Mouse (Mus musculus) hindbrain, embryonic 15.5 days (tissue): Measurements from ENCODE around the gene Rai1. TPM values are rescaled to one million over a fixed set of nuclear protein-coding genes. Genes with fewer than 3 reads are reported as not detected.

ENCODE experiments used
- ATAC-seq: fragments of 200-750 bp; cut with Nextera tagmentation; 2 replicates; pipeline ENCODE4 v1.8.0; 2017; ENCODE audit warnings: low read depth, moderate number of reproducible peaks, moderate TSS enrichment; ENCODE audit not compliant: low FRiP score
- H3K27ac ChIP-seq: fragments of 300-500 bp; sonication (generic); replicated peaks from 2 replicates; pipeline ENCODE4 v1.5.1; 2015; ENCODE audit warnings: mild to moderate bottlenecking, inconsistent platforms
- H3K27me3 ChIP-seq: fragments of 300-500 bp; sonication (generic); 2 replicates; pipeline ENCODE4 v1.6.1; 2015; ENCODE audit warnings: control low read depth, inconsistent platforms
- H3K36me3 ChIP-seq: fragments of 300-500 bp; sonication (generic); 2 replicates; pipeline ENCODE4 v1.6.1; 2015; ENCODE audit warnings: control low read depth, inconsistent platforms
- H3K4me1 ChIP-seq: fragments of 300-500 bp; sonication (generic); replicated peaks from 2 replicates; pipeline ENCODE4 v1.6.1; 2015; ENCODE audit warnings: control low read depth, inconsistent platforms
- H3K4me2 ChIP-seq: fragments of 300-500 bp; sonication (generic); 2 replicates; pipeline ENCODE4 v1.6.1; 2015; ENCODE audit warnings: moderate library complexity, mild to moderate bottlenecking, inconsistent platforms
- H3K4me3 ChIP-seq: fragments of 300-500 bp; sonication (generic); 2 replicates; pipeline ENCODE4 v1.5.1; 2015; ENCODE audit warnings: mild to moderate bottlenecking, inconsistent platforms
- H3K9ac ChIP-seq: fragments of 300-500 bp; sonication (generic); 2 replicates; pipeline ENCODE4 v1.6.1; 2015; ENCODE audit warnings: inconsistent platforms
- H3K9me3 ChIP-seq: fragments of 300-500 bp; sonication (generic); 2 replicates; pipeline ENCODE4 v1.6.1; 2016; ENCODE audit warnings: control low read depth, inconsistent platforms
- WGBS: fragments of 180-500 bp; shearing (Covaris S2); methylation state at CpG from one replicate; pipeline ENCODE4 v1.1.7; 2015; 5-methylcytosine and 5-hydroxymethylcytosine counted together
- polyA plus RNA-seq: library from polyadenylated mRNA; unstranded; fragments of >200 nt; fragmentation: Nextera tagmentation; extraction: Ambion mirVana; gene quantifications from 2 replicates; pipeline ENCODE4 v1.2.1, GENCODE M21; 2015

The Rai1 gene
- polyA plus RNA-seq, 1 experiment from 2014 or later: 32.5 TPM

DNA sequence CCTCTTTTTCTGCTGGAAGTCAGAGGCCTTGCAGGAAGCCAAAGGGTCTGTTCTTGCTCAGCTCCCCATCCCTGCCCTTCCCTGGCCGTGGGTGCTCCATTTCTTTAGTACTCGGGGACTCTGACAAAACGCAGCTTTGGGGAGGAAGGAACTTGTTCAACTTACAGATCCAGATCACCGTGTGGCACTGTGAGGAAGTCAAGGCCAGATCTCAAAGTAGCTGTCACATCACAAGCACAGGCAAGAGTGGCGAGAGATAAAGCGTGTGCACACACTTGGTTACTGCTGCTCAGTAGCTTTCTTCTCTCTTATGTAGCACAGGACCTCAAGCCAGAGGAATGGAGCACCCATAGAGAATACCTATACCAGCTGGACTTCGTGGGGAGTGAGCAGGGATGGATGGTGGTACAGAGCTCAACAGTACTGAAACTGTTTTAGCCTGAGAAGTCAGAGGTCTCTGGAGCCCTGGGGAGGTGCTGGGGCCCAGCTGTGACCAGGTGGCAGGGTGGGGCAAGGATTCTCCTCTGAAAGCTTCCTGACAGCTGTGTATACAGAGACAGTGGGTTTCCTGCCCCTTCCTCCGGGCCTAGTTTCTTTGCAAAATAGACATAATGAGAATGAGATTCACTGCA, 5.1 kb upstream of the Rai1 start:
- H3K27me3 ChIP-seq: no peaks in the 10 kb centered on the region
- ATAC-seq: no peak
- no peaks in the 10 kb centered on the region for H3K9me3 ChIP-seq
- H3K4me3 ChIP-seq: no peak overlapping the region
- no peak overlapping the region for H3K27ac ChIP-seq
- peaks cover 21% of the 10 kb centered on the region for H3K4me1 ChIP-seq
- no peak overlapping the region for H3K4me2 ChIP-seq
- H3K9ac ChIP-seq: no peak overlapping the region
- no peaks in the 10 kb centered on the region for H3K36me3 ChIP-seq
- 74% methylated on average over 8 of the region's 8 CpGs for WGBS

DNA sequence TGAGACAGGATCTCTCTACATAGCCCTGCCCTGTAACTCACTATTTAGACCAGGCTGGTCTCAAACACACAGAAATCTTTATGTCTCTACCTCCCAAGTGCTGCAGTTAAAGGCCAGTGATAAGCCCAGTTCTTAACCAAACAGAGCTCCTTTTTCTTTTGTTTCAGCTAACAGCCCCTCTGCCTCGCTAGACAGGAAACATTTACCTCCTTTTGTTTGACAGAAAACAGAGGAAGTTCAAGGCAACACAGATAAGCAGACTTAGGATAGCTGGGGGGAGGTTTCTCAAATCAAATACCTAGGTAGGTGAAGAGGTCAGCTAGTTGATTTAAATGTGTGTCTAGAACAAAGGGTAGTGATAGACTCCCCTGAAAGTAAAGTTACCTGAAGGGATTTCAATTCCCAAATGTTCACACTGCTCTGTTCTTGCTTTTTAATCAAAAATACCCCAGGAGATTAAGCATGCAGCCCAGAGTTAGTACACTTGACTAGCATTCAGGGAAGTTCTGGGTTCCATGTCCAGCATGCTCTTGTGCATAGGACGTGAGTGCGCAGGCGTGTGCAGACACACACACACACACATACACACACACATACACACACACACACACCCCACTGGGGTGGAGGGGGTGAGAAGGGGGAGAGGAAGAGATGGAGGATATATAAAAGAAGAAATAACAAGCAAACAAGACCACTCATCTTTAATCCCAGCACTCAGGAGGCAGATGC, 3.8 kb upstream of the Rai1 start:
- 83% methylated on average over 4 of the region's 4 CpGs for WGBS
- no peaks in the 10 kb centered on the region for H3K9me3 ChIP-seq
- no peak overlapping the region for H3K27ac ChIP-seq
- H3K9ac ChIP-seq: no peak overlapping the region
- no peaks in the 10 kb centered on the region for H3K36me3 ChIP-seq
- H3K4me2 ChIP-seq: no peak overlapping the region
- no peak overlapping the region for H3K4me3 ChIP-seq
- no peaks in the 10 kb centered on the region for H3K27me3 ChIP-seq
- H3K4me1 ChIP-seq: peaks cover 8% of the 10 kb centered on the region
- ATAC-seq: no peak

DNA sequence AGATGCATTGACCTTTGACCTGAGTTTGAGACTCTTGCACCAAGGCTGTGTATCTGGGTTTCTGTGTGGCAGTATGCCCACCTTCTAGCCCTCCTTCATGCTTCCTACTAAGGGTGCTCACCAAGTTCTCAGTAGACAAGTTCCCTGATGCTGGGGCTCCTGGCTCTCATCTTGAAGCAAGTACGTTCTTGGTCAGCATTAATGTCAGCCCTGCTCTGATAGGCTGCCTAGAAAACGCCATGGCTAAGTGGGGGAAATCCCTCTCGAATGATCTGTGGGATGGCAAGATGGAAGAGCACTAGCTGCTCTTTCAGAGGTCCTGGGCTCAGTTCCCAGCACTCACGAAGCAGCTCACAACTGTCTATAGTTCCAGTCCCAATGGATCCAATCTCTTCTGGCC, 2.8 kb upstream of the Rai1 start:
- Histone ChIP-seq H3K36me3 (no peaks in the 10 kb centered on the region), H3K4me3 (no peak overlapping the region), H3K27ac (no peak overlapping the region), H3K27me3 (no peaks in the 10 kb centered on the region), H3K4me2 (no peak overlapping the region), H3K9me3 (no peaks in the 10 kb centered on the region), H3K9ac (no peak overlapping the region), H3K4me1 (peaks cover 13% of the 10 kb centered on the region)
- ATAC-seq: no peak
- WGBS: 85% methylated on average over 4 of the region's 4 CpGs

DNA sequence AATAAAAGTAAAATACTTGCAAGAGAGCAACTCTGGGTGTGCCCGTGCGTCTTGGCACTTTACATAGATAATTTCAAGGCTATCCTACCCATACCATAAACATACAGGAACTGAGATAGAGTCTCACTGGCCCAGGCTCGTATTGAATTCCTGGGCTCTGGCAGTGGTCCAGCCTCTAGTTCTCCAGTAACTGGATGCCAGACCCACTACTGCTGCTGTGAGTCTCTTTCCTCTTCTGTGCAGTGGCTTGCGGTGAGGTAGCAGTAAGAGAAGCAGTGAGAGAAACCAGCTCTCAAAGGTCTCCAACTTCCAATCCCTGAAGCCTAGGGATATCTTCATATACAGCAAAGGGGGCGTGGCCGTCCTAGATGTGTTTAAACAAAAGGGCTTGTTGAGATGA, 2.1 kb upstream of the Rai1 start:
- 80% methylated on average over 6 of the region's 6 CpGs for WGBS

DNA sequence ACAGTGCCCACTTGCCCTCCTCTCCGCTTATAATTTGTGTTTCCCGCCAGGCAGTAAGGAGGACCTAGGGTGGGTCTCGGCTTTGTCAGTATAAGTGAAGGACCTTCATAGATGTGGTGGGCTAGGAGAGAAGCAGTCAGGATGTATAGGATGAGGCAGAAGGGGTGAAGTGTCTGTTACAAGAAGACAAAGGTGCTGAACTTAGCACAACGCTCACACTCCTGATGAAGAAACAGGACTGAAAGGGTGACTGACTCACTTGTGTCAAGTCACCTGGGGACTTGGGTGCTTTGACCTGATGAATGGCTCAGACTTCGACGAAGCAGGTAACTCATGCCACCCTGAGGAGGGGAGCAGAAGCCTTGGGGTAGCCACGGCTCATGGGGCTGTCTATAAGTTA, 1.2 kb upstream of the Rai1 start:
- Histone ChIP-seq H3K27ac (no peak overlapping the region), H3K9ac (no peak overlapping the region), H3K9me3 (no peaks in the 10 kb centered on the region), H3K4me2 (no peak overlapping the region), H3K27me3 (no peaks in the 10 kb centered on the region), H3K4me1 (peaks cover 29% of the 10 kb centered on the region), H3K4me3 (no peak overlapping the region), H3K36me3 (no peaks in the 10 kb centered on the region)
- 88% methylated on average over 7 of the region's 7 CpGs for WGBS
- no peak for ATAC-seq

More for the DNA sequence above, 2.1 kb upstream of the Rai1 start:
- Histone ChIP-seq H3K9ac (no peak overlapping the region), H3K4me3 (no peak overlapping the region), H3K4me1 (peaks cover 19% of the 10 kb centered on the region), H3K27ac (no peak overlapping the region), H3K4me2 (no peak overlapping the region), H3K36me3 (no peaks in the 10 kb centered on the region), H3K9me3 (no peaks in the 10 kb centered on the region), H3K27me3 (no peaks in the 10 kb centered on the region)
- ATAC-seq: no peak

DNA sequence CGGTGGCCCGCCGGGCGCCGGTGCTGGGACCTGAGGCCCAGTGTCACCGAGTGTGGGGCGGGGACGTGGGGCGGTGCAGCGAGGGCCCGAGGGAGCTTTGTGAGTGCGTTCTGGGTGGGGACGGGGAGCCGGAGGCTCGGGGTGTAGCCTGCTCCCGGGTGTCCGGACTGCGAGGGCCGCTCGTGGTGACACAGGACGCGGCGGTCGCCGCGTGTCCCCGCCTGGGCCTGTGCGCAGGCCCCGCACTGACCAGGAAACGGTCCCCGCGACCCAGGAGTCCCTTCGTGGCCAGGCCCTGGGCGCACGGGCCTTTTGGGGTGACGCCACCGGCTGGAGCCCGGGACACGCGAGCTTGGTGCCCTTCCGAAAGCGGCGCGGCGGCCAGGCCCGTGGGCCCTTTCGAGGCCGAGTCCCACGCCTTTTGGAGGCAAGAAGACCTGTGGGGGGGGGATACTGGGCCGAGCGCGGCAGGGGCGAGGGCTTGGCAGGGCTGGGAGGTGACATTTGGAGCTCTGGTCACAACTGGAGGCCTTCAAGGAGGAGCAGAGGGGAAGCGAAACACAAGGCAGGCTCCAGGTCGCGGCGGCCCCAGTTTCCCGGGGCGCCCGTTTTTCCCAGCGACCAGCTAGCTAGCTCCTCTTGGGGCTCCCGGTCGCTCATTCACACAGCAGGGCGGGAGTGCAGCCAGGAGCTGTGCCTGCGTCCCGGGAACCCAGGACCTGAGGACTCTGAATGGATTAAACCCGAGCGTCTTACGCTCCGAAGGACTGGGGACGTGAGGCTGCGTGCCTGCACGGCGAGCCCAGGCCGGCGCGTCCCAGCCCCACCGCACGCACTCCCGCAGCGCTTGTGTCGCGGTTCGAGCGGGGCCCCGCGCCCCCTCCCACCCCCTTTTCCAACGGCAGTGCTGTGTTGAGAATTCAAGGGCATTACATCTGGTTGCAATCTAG, 1.1 kb downstream of the Rai1 start:
- Histone ChIP-seq H3K27me3 (no peaks in the 10 kb centered on the region), H3K36me3 (no peaks in the 10 kb centered on the region), H3K4me1 (peaks cover 48% of the 10 kb centered on the region), H3K4me3 (peak overlapping the region; percentile 93), H3K9me3 (no peaks in the 10 kb centered on the region), H3K9ac (peak overlapping the region; percentile 100), H3K4me2 (peak overlapping the region; percentile 85), H3K27ac (peak overlapping the region; percentile 89)
- ATAC-seq: peak; percentile 50
- WGBS: under 1% methylated on average over 78 of the region's 88 CpGs

DNA sequence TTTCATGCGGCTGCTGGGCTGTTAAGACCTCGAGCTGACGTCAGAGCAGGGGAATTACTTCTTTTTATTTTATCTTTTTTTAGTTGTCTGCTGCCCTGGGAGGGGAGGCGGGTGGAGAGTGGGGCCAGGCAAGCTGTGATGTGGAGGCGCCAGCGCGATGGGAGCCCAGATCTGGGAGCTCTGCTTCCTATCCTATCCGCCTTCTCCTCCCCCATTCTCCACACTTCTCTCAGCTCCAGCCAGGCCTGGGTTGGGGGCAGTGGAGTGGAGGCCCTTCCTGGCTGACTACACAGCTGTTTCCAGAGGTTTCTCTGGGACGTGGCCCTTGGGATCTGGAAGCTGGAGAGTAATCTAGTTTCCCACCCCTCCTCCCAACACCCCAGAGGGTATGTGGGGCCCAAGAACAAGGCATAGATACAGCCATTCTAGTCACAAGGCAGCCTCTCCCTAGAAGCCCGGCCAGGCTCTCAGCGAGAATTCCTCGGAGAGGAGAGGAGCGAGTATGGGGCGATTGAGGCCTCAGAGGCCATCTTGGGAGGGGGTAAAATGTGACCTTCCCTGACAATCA, 1.8 kb downstream of the Rai1 start:
- Histone ChIP-seq H3K27ac (peak overlapping the region; percentile 89), H3K9ac (peak overlapping the region; percentile 100), H3K4me2 (peak overlapping the region; percentile 85), H3K9me3 (no peaks in the 10 kb centered on the region), H3K36me3 (no peaks in the 10 kb centered on the region), H3K27me3 (no peaks in the 10 kb centered on the region), H3K4me3 (peak overlapping the region; percentile 93), H3K4me1 (peaks cover 56% of the 10 kb centered on the region)
- peak; percentile 42; the same call in 1 of the 2 replicates for ATAC-seq
- under 1% methylated on average over 14 of the region's 14 CpGs for WGBS

DNA sequence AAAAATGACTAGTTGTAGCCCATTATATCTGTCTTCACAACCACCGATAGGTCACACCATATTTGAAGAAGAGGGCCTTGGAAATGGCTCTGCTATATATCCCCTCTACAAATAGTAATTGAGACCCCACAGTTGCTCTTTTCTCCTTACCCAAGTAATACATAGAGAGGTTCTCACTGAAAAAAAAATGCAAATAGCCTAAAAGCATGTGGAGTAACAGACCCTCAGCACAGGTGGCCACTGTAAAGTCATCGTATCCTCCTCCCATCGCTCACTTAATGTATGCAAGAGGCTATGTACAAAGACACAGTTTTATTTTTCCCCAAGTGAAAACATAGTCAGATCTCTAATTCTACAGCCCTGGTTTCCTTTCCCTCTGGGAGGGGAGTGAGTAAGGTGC, 2.6 kb downstream of the Rai1 start:
- H3K36me3 ChIP-seq: no peaks in the 10 kb centered on the region
- 61% methylated on average over 3 of the region's 3 CpGs for WGBS

DNA sequence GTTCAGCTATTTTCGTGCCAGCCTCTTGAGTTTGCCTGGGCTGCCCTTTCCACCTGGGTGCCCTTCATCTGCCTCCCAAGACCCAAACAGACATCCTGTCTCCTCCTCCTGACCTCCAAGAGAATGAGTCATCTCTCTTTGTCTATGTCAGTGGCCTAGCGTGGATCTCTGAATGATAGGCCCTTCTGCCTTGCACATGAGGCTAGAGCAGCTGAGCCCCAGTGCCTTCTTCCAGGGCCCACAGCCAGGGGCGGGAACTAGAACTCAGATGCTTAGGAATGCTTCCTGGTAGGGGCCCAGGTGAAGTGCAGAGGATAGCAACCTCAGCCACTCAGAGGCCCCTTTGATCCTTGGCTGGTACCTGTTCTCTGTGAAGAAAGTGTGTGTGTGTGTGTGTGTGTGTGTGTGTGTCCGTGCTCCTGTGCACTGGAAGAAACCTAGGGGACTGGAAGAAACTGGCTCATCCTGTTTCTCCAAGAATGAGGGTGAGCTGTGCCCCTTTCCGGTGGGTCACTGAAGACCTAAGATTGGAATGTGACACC, 3.9 kb downstream of the Rai1 start:
- Histone ChIP-seq H3K4me1 (peaks cover 77% of the 10 kb centered on the region), H3K4me2 (no peak overlapping the region)

More for the DNA sequence above, 2.6 kb downstream of the Rai1 start:
- no peak for ATAC-seq
- no peaks in the 10 kb centered on the region for H3K27me3 ChIP-seq
- H3K4me2 ChIP-seq: peak overlapping the region; percentile 85
- H3K4me3 ChIP-seq: no peak overlapping the region
- H3K4me1 ChIP-seq: peaks cover 64% of the 10 kb centered on the region
- H3K9me3 ChIP-seq: no peaks in the 10 kb centered on the region
- peak overlapping the region; percentile 89; the same call in 1 of the 2 replicates for H3K27ac ChIP-seq
- no peak overlapping the region for H3K9ac ChIP-seq

DNA sequence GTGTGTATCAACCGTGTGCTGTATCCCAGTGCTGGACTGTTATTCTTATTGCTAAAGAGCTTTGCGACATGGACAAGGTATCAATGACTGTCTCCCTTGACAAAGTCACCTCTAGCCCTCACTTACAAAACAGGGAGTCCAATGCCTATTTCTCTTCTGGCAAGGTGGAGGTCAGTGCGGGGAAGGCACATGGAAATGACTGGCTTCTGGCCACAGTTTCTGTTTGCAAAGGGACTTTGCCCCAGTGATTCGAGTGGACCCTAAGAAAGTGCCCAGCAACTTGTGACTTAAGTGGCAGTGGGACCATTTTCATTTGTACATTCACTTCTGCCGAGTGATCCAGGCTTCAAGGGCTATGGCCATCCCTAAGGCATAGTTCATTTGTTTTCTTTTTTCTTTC, 5.6 kb downstream of the Rai1 start:
- no peak for ATAC-seq
- no peak overlapping the region for H3K27ac ChIP-seq
- no peak overlapping the region for H3K4me2 ChIP-seq
- H3K9me3 ChIP-seq: no peaks in the 10 kb centered on the region
- H3K9ac ChIP-seq: no peak overlapping the region
- no peak overlapping the region for H3K4me3 ChIP-seq
- 72% methylated on average over 5 of the region's 5 CpGs for WGBS
- peaks cover 87% of the 10 kb centered on the region for H3K4me1 ChIP-seq
- no peaks in the 10 kb centered on the region for H3K27me3 ChIP-seq
- no peaks in the 10 kb centered on the region for H3K36me3 ChIP-seq

More for the DNA sequence above, 3.9 kb downstream of the Rai1 start:
- WGBS: 49% methylated on average over 5 of the region's 5 CpGs
- Histone ChIP-seq H3K4me3 (no peak overlapping the region), H3K27ac (peak overlapping the region; percentile 53; the same call in 1 of the 2 replicates), H3K9ac (no peak overlapping the region), H3K36me3 (no peaks in the 10 kb centered on the region), H3K9me3 (no peaks in the 10 kb centered on the region), H3K27me3 (no peaks in the 10 kb centered on the region)
- ATAC-seq: no peak

DNA sequence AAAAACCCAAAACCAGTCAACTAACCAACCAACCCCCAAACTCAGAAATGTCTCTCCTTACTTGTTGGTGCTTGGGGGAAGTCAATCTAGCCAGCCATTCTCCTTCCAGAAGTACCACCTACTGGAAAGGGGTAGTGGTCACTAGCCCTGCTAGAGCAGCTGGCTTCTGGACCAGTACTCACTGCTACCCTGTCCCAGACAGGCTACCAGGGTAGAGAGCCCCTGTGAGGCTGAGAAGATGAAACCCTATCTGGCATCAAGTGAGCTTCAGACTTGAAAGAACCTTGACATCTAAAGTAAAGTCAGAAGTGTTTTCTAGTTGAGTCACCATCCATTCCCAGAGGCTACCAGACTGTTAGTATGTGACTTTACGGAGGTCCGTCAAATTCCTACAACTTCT, 6.8 kb downstream of the Rai1 start:
- Histone ChIP-seq H3K9ac (no peak overlapping the region), H3K27ac (no peak overlapping the region), H3K4me2 (no peak overlapping the region), H3K27me3 (no peaks in the 10 kb centered on the region), H3K4me1 (peaks cover 94% of the 10 kb centered on the region), H3K36me3 (no peaks in the 10 kb centered on the region), H3K4me3 (no peak overlapping the region), H3K9me3 (no peaks in the 10 kb centered on the region)
- 96% methylated on average over 2 of the region's 2 CpGs for WGBS
- no peak for ATAC-seq
